Mouse (Mus musculus): ENCODE measurements around the gene Slf1. TPM values are rescaled to one million over a fixed set of nuclear protein-coding genes. Genes with fewer than 3 reads are reported as not detected.

Slf1 gene
- polyA plus RNA-seq, 1 experiment from 2014 or later = 43.1 TPM

- Histone ChIP-seq H3K27me3 (ENCODE audit: insufficient read depth, low read length) (no peaks in the 10 kb centered on the region), H3K9me3 (ENCODE audit: low read depth, low read length) (no peaks in the 10 kb centered on the region), H3K4me2 (no peak overlapping the region), H3K27ac (ENCODE audit: low read depth) (no peak overlapping the region), H3K4me1 (ENCODE audit: insufficient read depth) (no peaks in the 10 kb centered on the region), H3K9ac (no peak overlapping the region), H3K36me3 (ENCODE audit: insufficient read depth) (no peaks in the 10 kb centered on the region), H3K4me3 (ENCODE audit: low read depth, low read length) (no peak overlapping the region)
- ATAC-seq (ENCODE audit: insufficient read depth) (no peak), DNase-seq (no peak)
- 75% methylated on average over 3 of the region's 3 CpGs for whole genome bisulfite sequencing
- no peak for TF ChIP-seq CTCF (IDR thresholded peaks at IDR 0.05; ENCODE audit: low read depth)
Observed at GRCm38 (mm10) chr13:77002628-77003027, 132.6 kb downstream of the Slf1 start.

Other genes starting within 250 kb of the Slf1 start
- gene 2210408I21Rik, start 67 bp upstream of the Slf1 start, polyA plus RNA-seq (2014; fragmentation: Nextera tagmentation; extraction: Ambion mirVana) = 8.9 and 12.6 TPM in 2 replicates

Measured in lung, embryonic 14.5 days (tissue).